Mouse (Mus musculus) mouse embryonic stem cell (cell line): ENCODE measurements around the gene Zfp13.
"Not testable (repeated sequence)": the region's sequence is repeated elsewhere in the genome, so short reads cannot be mapped to it uniquely, and the experiment has no call there.

ENCODE experiments used
- in situ Hi-C, 2 experiments: fragments of 300-500 bp; cut with MboI; formaldehyde crosslinking; loops; 1 replicate in 1 of 2; 3 replicates in 1 of 2; pipeline ENCODE4 v1.14.3; 2019 to 2020; ENCODE audit warnings: low sequenced_read_pairs in 2 of 2, low pct_unique_long_range_greater_than_20kb in 1 of 2, mixed read lengths in 1 of 2; ENCODE audit not compliant: unreplicated experiment in 1 of 2

Gene Zfp13

GRCm38 (mm10) chr17:23599605-23600063, 347 bp upstream of the Zfp13 start:
- in situ Hi-C loops = no loop called here

- in situ Hi-C loops = not testable (repeated sequence)
Observed at GRCm38 (mm10) chr17:23595139-23595538, 4.1 kb downstream of the Zfp13 start.

GRCm38 (mm10) chr17:23592926-23593300, 6.4 kb downstream of the Zfp13 start:
- in situ Hi-C loops = no loop called here

GRCm38 (mm10) chr17:23592208-23592925, 6.9 kb downstream of the Zfp13 start:
- in situ Hi-C loops = no loop called here

- in situ Hi-C loops = no loop called here
Observed at GRCm38 (mm10) chr17:23587253-23587652, 12.0 kb downstream of the Zfp13 start.

GRCm38 (mm10) chr17:23585721-23586491, 13.4 kb downstream of the Zfp13 start:
- in situ Hi-C loops = no loop called here

GRCm38 (mm10) chr17:23584786-23585185, 14.5 kb downstream of the Zfp13 start:
- in situ Hi-C loops = no loop called here

- in situ Hi-C loops = no loop called here
Observed at GRCm38 (mm10) chr17:23575951-23576552, 23.2 kb downstream of the Zfp13 start.

- in situ Hi-C loops = no loop called here
Observed at GRCm38 (mm10) chr17:23574130-23574529, 25.2 kb downstream of the Zfp13 start.

- in situ Hi-C loops = no loop called here
Observed at GRCm38 (mm10) chr17:23572059-23572458, 27.2 kb downstream of the Zfp13 start.

GRCm38 (mm10) chr17:23571084-23571483, 28.2 kb downstream of the Zfp13 start:
- in situ Hi-C loops = no loop called here

- in situ Hi-C loops = no loop called here
Observed at GRCm38 (mm10) chr17:23570017-23570416, 29.3 kb downstream of the Zfp13 start.

- in situ Hi-C loops = loop anchor here (5.0 kb wide), 2 partner anchors 39 to 44 kb away; no protein-coding TSS in a partner anchor
Observed at GRCm38 (mm10) chr17:23568370-23568769, 30.9 kb downstream of the Zfp13 start.

- in situ Hi-C loops = loop anchor here (5.0 kb wide), 2 partner anchors 41 to 46 kb away; no protein-coding TSS in a partner anchor
Observed at GRCm38 (mm10) chr17:23566787-23567186, 32.5 kb downstream of the Zfp13 start.

GRCm38 (mm10) chr17:23564368-23564715, 34.9 kb downstream of the Zfp13 start:
- in situ Hi-C loops = no loop called here

GRCm38 (mm10) chr17:23563595-23564367, 35.5 kb downstream of the Zfp13 start, which contains the start of gene Zfp213:
Gene Zfp213 (minus strand): TSS chr17:23564238.
- in situ Hi-C loops = no loop called here

GRCm38 (mm10) chr17:23559767-23560166, 39.5 kb downstream of the Zfp13 start:
- in situ Hi-C loops = no loop called here

- in situ Hi-C loops = no loop called here
Observed at GRCm38 (mm10) chr17:23555243-23555916, 43.9 kb downstream of the Zfp13 start.
